Mouse (Mus musculus) embryonic facial prominence, embryonic 14.5 days (tissue): ENCODE data around the gene Fam222a. TPM values are rescaled to one million over a fixed set of nuclear protein-coding genes. Genes with fewer than 3 reads are reported as not detected.

Source experiments
- ATAC-seq: fragments of 200-750 bp; cut with Nextera tagmentation; 2 replicates; pipeline ENCODE4 v1.8.0; 2017; ENCODE audit warnings: low read depth, moderate number of reproducible peaks, moderate TSS enrichment
- DNase-seq: peaks from one replicate; pipeline ENCODE4 v3.0.0-alpha.2; 2015; ENCODE audit warnings: low spot score
- H3K27ac ChIP-seq: fragments of 300-500 bp; sonication (generic); replicated peaks from 2 replicates; pipeline ENCODE4 v1.5.1; 2014; ENCODE audit warnings: low read depth, mild to moderate bottlenecking, low read length, moderate library complexity
- H3K27me3 ChIP-seq: fragments of 300-500 bp; sonication (generic); replicated peaks from 2 replicates; pipeline ENCODE4 v1.6.1; 2014; ENCODE audit warnings: low read length; ENCODE audit not compliant: control insufficient read depth, insufficient read depth
- H3K36me3 ChIP-seq: fragments of 300-500 bp; sonication (generic); 2 replicates; pipeline ENCODE4 v1.6.1; 2014; ENCODE audit warnings: low read length, mixed read lengths; ENCODE audit not compliant: control insufficient read depth, insufficient read depth
- H3K4me1 ChIP-seq: fragments of 300-500 bp; sonication (generic); 2 replicates; pipeline ENCODE4 v1.6.1; 2014; ENCODE audit warnings: antibody characterized with exemption, low read length; ENCODE audit not compliant: control insufficient read depth, insufficient read depth
- H3K4me2 ChIP-seq: fragments of 300-500 bp; sonication (generic); 2 replicates; pipeline ENCODE4 v1.6.1; 2014; ENCODE audit warnings: low read depth, mild to moderate bottlenecking, low read length, moderate library complexity, mixed read lengths
- H3K4me3 ChIP-seq: fragments of 300-500 bp; sonication (generic); 2 replicates; pipeline ENCODE4 v1.5.1; 2014; ENCODE audit warnings: low read depth, mild to moderate bottlenecking, low read length
- H3K9ac ChIP-seq: fragments of 300-500 bp; sonication (generic); 2 replicates; pipeline ENCODE4 v1.6.1; 2014; ENCODE audit warnings: low read depth, mild to moderate bottlenecking, low read length, moderate library complexity, mixed read lengths
- H3K9me3 ChIP-seq: fragments of 300-500 bp; sonication (generic); 2 replicates; pipeline ENCODE4 v1.6.1; 2016; ENCODE audit warnings: low read length; ENCODE audit not compliant: control insufficient read depth
- WGBS: fragments of 180-500 bp; shearing (Covaris S2); extraction: QIAGEN DNeasy Blood & Tissue Kit; methylation state at CpG from one replicate; pipeline ENCODE4 v1.1.7; 2014; 5-methylcytosine and 5-hydroxymethylcytosine counted together
- polyA plus RNA-seq: library from polyadenylated mRNA; unstranded; fragments of >200 nt; fragmentation: Nextera tagmentation; extraction: Ambion mirVana; gene quantifications from 2 replicates; pipeline ENCODE4 v1.2.1, GENCODE M21; 2014

Fam222a gene
- polyA plus RNA-seq, 1 experiment from 2014 or later = 1.4 TPM

GRCm38 (mm10) chr5:114651449-114651848, 83.6 kb downstream of the Fam222a start:
- no peaks in the 10 kb centered on the region for H3K36me3 ChIP-seq
- ATAC-seq (no peak), DNase-seq (no peak)
- no peak overlapping the region for H3K9ac ChIP-seq
- 26% methylated on average over 3 of the region's 3 CpGs for WGBS
- H3K9me3 ChIP-seq = no peaks in the 10 kb centered on the region
- H3K4me1 ChIP-seq = peaks cover 39% of the 10 kb centered on the region
- peak overlapping the region; percentile 20; the same call in 1 of the 2 replicates for H3K4me2 ChIP-seq
- H3K27ac ChIP-seq = no peak overlapping the region; the same call in 1 of the 2 replicates
- H3K4me3 ChIP-seq = no peak overlapping the region
- H3K27me3 ChIP-seq = no peaks in the 10 kb centered on the region

DNA sequence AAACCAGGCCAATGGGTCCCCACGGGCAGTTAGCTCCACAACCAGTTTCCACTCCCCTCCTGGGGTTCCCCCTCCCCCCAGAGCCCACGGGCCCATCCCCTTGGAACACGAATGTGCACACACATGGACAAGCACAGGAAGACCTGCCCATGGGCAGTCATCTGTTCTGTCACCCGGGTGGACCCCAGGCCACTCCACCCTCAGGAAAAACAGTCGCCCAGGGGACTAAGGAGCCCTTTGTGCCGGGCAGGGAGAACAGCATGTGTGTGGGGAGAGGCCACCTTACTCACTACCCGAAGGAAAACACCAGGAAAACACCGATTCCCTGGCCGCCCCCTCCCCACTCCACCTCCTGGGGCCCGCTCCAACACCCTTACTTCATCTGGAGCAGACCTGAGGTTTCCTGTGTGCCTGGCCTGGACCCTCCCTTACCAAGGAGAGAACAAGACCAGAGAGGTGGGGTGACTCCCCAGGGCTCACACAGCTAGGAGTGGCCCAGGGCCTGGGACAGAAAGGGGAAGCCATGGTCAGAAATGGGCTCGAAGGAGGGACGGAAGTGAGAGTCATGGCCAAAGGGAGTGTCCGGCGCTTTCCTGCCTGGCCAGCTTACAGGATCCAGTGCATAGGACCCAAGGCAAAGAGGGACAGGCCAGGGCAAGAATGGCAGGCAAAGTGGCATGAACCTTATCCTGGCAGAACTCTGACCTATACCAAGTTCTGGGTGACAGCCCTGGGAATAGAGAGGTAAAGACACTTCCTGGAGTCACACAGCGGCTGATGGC, 86.0 kb downstream of the Fam222a start:
- no peak overlapping the region for H3K4me2 ChIP-seq
- no peak for DNase-seq
- no peak overlapping the region for H3K4me3 ChIP-seq
- no peak overlapping the region for H3K27ac ChIP-seq
- no peaks in the 10 kb centered on the region for H3K9me3 ChIP-seq
- no peak for ATAC-seq
- H3K36me3 ChIP-seq = no peaks in the 10 kb centered on the region
- no peak overlapping the region for H3K9ac ChIP-seq
- H3K4me1 ChIP-seq = peaks cover 27% of the 10 kb centered on the region
- 68% methylated on average over 12 of the region's 15 CpGs for WGBS
- peaks cover 15% of the 10 kb centered on the region for H3K27me3 ChIP-seq

DNA sequence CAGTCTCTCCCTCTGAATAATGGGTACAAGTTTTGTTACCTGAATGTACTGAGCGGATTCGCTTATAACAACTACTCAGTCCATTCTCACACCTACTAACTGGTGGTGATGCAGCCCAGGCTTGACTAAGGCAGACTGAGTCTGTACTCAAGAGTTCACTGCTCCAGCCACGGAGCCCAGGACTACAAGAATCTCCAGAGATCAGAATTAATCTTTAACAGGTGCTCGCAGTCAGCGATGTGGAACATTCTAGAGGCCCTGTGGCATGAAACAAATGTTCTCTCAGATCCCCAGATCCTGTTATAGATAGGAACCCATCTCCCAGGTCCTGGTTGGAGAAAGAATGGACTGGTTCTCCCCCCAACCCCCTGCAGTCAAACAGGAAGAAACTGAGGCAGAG, 87.9 kb downstream of the Fam222a start:
- DNase-seq (no peak), ATAC-seq (no peak)
- Histone ChIP-seq H3K9ac (no peak overlapping the region), H3K4me3 (no peak overlapping the region), H3K27ac (no peak overlapping the region), H3K36me3 (no peaks in the 10 kb centered on the region), H3K27me3 (peaks cover 17% of the 10 kb centered on the region), H3K4me1 (peaks cover 17% of the 10 kb centered on the region), H3K4me2 (no peak overlapping the region), H3K9me3 (no peaks in the 10 kb centered on the region)
- WGBS = 64% methylated on average over 5 of the region's 5 CpGs

- no peak for DNase-seq
- Histone ChIP-seq H3K9me3 (no peaks in the 10 kb centered on the region), H3K4me1 (peaks cover 11% of the 10 kb centered on the region; the same call in 1 of the 2 replicates), H3K36me3 (no peaks in the 10 kb centered on the region), H3K4me3 (no peak overlapping the region), H3K27me3 (peaks cover 17% of the 10 kb centered on the region), H3K9ac (no peak overlapping the region), H3K27ac (no peak overlapping the region), H3K4me2 (no peak overlapping the region)
- 82% methylated on average over 7 of the region's 7 CpGs for WGBS
- ATAC-seq = no peak
Measured at GRCm38 (mm10) chr5:114656305-114656704, 88.5 kb downstream of the Fam222a start.

GRCm38 (mm10) chr5:114657426-114657825, 89.6 kb downstream of the Fam222a start:
- H3K4me2 ChIP-seq = peak overlapping the region; percentile 95
- peaks cover 17% of the 10 kb centered on the region for H3K27me3 ChIP-seq
- no peak for ATAC-seq
- no peaks in the 10 kb centered on the region for H3K9me3 ChIP-seq
- DNase-seq = no peak
- peak overlapping the region; percentile 73 for H3K9ac ChIP-seq
- H3K27ac ChIP-seq = no peak overlapping the region
- WGBS = 37% methylated on average over 9 of the region's 10 CpGs
- 0 out of 2 replicates have a peak, but pooled peaks cover 9% of the 10 kb centered on the region for H3K4me1 ChIP-seq
- H3K36me3 ChIP-seq = no peaks in the 10 kb centered on the region
- H3K4me3 ChIP-seq = peak overlapping the region; percentile 59

- Histone ChIP-seq H3K36me3 (no peaks in the 10 kb centered on the region), H3K4me1 (0 out of 2 replicates have a peak, but pooled peaks cover 9% of the 10 kb centered on the region), H3K9ac (peak within 1 kb of the TSS; percentile 73), H3K4me2 (peak within 1 kb of the TSS; percentile 95), H3K27me3 (peaks cover 17% of the 10 kb centered on the region), H3K4me3 (peak within 1 kb of the TSS; percentile 59), H3K9me3 (no peaks in the 10 kb centered on the region), H3K27ac (no peak within 1 kb of the TSS)
- ATAC-seq (peak; percentile 71), DNase-seq (no peak)
- WGBS = under 1% methylated on average over 23 of the region's 47 CpGs
Measured at GRCm38 (mm10) chr5:114658255-114658654, 90.4 kb downstream of the Fam222a start, which contains the start of gene Trpv4. TSS of gene Trpv4 (minus strand) at chr5:114658421.

DNA sequence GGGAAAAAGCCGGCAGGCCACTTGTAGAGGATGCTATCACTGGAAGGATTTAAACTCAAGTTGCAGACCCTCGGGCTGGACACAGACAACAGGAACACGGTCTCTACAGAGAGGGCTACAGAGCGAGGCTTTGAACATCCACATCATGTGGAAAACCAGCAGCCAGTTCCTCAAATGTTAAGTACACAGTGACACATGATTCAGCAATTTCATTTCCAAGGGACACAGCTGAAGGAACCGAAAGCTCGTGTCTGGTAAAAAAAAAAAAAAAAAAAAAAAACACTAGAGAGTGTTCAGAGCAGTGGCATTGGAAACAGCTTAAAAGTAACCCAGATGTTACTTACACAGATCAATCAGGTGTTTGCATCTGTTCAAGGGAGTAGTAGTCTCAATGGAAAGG, 93.2 kb downstream of the Fam222a start:
- H3K4me1 ChIP-seq = peaks cover 18% of the 10 kb centered on the region; the same call in 1 of the 2 replicates
- ATAC-seq (no peak), DNase-seq (no peak)
- H3K4me2 ChIP-seq = no peak overlapping the region
- WGBS = 56% methylated on average over 6 of the region's 6 CpGs
- H3K9me3 ChIP-seq = no peaks in the 10 kb centered on the region
- no peak overlapping the region for H3K9ac ChIP-seq
- H3K27ac ChIP-seq = no peak overlapping the region
- H3K4me3 ChIP-seq = no peak overlapping the region
- H3K36me3 ChIP-seq = no peaks in the 10 kb centered on the region
- H3K27me3 ChIP-seq = peaks cover 17% of the 10 kb centered on the region
